Mouse (Mus musculus): ENCODE data around the gene Gch1.

Gch1 gene

DNA sequence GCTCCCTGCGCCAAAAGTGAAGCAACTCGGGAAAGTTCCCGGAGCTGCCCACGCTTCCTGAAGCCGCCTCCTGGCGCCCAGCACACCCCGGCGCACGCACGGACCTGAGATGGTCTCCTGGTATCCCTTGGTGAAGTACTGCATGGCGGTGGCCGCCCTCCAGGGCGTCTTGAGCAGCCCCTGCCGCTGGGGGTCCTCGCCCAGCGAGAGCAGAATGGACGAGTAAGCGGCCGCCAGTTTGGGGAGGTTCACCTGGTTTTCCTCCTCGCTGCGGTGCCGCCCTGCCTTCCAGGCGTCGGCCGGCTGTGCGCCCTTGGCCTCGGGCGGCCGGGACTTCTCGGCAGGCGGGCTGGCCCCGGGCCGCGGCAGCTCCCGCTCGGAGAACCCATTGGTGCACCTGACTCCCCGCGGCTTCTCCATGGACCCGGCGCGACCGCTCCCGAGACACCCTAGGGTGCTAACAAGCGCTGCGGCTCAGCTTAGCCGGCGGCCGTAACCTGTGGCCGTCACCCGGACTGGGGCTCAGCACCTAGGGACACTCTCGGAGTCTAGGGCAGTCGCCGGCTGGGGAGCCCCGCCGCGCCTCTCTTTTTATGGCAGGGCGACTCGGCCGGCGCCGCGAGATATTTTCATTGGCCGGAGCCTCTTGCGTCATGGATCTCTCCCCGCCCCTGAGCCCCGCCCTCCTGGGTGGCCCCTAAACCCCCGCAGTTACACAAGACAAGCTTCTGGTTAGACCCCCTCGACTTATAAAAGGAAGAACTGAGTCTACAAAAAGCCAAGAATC is at the start of gene Gch1:
Gch1 (minus strand) TSS at position 566 of the 787 bp plus-strand sequence.
- peak; percentile 89 for DNase-seq

DNA sequence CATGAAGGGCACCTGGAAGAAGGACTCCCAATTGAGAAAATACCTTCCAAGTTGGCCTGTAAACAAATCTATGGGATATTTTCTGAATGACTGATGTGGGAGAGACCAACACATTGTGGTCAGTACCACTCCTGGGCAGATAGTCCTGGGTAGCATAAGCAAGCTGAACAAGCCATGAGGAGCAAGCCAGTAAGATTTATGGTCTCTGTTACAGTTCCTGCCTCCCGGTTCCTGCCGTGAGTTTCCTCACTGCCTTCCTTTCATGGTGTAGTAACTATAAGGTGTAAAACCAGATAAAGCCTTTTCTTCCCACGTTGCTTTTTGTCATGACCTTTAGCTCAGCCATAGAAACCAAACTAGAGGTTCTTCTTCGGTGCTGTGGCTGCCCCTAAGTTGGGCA is 48.1 kb upstream of the Gch1 start:
- DNase-seq, result no peak

DNA sequence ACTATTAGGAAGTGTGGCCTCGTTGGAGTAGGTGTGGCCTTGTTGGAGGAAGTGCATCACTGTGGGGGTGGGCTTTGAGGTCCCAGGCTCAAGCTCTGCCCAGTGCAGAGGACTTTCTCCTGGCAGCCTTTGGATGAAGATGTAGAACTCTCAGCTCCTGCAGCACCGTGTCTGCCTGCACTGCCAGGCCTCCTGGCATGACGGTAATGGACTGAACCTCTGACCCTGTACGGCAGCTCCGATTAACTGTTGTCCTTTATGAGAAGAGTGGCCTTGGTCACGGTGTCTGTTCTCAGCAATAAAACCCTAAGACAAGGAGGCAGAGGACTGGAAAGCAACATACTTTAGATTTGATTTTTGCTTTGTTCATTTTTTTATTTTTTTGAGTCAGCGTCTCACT is 47.3 kb upstream of the Gch1 start:
- no peak for DNase-seq

DNA sequence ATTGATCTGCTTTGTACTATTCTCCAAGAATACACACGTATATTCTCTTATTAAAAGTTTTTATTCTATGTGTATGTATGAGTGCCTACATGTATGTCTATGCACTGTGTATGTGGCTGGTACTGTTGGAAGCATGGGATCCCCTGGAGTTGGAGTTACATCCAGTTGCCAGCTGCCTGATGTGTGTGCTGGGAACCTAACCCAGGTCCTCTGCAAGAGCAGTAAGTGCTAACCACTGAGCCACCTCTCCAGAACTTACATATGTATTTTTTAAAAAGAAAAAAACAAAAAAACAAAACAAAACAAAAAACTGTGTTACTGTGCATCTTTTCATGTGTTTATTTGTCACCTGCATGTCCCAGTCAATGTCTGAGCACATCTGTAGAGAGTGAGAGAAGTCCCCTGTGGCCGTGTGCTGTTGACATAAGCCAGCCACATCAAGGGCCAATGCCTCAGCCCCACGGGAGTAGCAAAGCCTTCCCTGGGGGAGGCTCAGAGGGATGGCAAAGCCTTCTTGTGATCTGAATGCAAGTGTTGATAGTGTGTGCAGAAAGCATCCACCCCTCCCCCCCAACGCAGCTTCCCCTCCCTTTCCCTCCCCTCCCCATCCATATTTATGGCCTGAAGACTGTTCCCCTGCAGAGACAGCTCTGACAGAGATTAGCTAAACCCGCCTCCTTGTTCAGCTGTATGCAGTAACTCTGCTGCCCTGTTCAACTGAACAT is 45.5 kb upstream of the Gch1 start:
- DNase-seq, result no peak

DNA sequence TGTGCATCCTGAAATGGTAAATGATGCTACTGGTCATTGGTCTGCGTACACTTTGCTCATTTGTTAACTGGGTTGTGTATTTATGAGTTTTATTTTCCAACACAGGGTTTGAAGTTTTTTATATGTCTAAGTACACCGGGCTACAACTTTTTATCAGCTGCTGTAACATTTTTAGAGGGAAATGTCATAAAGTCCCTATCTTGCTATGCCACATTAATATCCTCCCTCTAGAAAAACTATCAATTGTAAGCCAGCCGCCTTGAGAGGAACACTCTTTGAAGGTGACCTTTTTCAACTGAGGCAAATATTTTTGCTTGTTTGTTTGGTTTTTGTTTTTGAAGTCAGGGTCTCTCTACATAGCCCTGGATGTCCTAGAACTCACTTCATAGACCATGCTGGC is 44.8 kb upstream of the Gch1 start:
- no peak for DNase-seq

DNA sequence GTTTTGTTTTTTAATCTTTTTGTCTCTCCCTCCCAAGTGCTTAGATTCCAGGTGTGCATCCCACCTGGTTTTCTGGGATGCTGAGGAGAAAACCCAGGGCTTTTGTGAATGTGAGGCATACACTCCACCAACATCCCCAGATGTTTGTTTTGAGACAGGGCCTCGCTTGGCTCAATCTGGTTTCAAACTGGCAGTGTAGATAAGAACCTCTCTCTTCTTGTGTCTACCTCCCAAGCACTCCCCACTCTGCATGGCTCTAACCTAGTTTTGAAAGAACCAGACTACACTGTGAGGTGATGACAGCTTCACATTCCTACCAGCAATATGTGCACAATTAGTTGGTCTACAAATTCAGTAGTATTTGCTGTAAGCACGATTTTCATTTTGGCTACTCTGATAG is 44.4 kb upstream of the Gch1 start:
- DNase-seq, result no peak

DNA sequence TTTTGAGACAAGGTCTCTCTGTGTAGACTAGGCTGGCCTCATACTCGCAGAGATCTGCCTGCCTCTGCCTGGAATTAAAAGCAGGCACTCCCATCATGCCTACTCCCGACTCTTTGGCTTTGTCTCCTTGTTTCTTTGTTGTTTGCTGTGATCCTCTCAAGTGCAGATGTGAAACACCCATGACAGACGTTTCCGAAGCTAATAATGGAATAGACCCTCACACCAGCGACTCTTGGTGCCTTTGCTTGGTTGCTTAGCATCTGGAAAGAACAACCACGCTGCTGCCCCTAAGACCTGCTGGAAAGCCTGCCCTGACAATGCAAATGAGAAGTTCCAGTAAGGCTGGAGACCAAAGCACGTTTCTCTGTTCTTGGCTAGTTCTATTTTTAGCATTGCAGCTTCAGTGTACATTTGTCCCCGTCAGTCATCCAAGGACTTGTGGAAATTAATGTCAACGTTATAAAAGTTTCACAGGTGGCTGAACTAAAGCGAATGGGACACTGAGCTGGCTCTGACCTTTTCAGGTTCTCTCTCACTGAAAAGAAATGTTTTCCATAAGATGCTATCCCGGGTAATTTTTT is 40.7 kb upstream of the Gch1 start:
- no peak for DNase-seq

DNA sequence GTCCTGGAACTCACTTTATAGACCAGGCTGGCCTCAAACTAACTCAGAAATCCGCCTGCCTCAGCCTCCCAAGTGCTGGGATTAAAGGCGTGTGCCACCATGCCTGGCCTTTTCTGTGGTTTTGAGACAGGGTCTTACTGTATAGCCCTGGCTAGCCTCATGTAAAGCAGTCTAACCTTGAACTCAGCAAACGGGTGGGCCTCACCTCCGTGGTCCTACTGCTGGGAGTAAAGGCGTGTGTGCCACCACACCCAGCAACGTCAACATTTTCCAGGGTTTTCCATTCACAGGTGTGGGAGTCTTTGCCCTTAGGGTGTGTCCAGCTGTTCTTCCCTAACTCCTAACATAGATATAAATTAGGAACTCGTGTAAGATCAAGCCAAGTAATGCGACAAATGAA is 36.7 kb upstream of the Gch1 start:
- no peak for DNase-seq

DNA sequence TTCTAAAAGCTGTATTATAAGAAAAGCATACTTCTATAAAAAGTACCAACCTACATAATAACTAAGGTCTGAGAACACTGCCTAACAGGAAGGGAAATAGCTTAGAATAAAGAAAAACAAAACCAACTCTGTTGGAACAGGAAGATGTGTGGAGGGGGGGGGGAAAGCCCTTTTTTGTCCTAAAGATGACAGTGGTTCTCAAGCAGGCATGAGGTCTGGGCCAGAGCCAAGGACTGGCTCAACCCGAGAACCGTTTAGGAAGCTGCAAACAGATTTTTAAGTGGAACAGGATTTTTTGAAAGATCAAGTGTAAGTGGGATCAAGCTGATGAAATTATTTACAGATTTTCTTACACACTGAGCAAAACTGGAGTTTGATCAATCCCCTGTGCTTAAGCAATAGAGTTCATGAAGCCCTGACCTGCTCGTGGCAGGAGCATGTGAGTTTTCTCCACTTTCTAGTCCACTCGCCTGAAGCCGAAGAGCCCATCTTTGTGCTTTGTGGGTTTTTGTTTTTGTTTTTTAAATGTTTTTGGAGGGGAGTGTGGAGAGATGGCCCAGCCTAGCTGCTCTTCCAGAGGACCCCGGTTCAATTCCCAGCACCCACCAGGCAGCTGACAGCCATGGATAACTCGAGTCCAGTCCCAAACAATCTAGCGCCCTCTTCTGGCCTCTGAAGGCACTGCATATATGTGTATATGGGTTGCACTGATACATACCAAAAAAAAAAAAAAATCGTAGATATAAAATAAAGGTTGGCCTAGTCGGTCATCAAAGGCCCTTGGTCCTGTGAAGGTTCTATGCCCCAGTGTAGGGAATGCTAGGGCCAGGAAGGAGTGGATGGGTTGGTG is 35.5 kb upstream of the Gch1 start:
- peak; percentile 31 for DNase-seq

DNA sequence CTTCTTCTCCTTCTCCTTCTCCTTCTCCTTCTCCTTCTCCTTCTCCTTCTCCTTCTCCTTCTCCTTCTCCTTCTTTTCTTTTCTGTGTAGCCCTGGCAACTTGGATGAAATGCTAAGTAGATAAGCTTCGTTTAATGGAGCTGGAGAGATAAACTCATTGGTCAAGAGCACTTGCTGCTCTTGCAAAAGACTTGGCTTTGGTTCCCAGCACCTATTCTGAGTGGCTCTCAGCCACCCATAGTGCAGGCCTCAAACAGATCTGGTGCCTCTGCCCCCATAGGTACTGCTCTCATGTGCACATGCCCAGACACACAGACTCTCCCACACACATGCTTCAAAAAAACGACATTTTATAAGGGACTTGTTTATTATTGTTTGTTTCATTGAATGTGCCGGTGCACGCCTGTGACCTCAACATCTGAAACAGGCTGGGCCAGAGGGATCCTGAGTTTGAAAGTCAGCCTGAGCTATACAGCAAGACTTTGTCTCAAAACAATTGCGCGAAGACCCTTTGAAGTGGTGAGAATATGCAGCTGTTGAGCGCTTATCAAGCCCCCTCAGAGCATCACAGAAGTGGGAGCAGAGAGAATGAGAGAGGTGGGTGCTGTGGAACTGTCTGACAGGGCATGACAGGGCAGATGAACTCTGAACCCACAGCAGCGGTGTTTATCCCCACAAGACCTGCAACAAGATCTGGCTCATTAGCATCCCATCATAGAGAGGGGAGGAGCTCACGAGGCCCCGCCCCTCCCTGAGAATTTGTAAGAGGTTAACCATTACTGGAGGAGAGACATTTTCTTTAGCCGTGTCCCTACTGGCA is 33.6 kb upstream of the Gch1 start:
- peak; percentile 44 for DNase-seq

DNA sequence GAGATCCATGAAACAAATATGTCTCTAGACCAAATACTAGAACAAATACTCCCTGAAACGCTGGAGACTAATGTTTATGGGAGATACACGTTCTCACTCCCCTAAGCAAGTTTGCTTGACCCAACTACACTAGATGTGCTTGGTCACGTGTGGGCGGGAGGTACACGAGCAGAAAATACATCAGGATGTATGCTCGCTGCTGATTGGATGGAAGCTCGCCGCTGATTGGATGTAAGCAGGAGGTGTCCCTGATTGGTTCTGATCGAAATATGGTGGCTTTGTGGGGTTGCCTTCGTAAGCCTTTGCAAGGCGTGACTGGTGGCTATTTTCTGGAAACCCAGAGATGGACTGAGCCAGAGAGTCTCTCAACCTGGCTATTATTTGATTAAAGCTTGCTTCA is 32.4 kb upstream of the Gch1 start:
- no peak for DNase-seq

DNA sequence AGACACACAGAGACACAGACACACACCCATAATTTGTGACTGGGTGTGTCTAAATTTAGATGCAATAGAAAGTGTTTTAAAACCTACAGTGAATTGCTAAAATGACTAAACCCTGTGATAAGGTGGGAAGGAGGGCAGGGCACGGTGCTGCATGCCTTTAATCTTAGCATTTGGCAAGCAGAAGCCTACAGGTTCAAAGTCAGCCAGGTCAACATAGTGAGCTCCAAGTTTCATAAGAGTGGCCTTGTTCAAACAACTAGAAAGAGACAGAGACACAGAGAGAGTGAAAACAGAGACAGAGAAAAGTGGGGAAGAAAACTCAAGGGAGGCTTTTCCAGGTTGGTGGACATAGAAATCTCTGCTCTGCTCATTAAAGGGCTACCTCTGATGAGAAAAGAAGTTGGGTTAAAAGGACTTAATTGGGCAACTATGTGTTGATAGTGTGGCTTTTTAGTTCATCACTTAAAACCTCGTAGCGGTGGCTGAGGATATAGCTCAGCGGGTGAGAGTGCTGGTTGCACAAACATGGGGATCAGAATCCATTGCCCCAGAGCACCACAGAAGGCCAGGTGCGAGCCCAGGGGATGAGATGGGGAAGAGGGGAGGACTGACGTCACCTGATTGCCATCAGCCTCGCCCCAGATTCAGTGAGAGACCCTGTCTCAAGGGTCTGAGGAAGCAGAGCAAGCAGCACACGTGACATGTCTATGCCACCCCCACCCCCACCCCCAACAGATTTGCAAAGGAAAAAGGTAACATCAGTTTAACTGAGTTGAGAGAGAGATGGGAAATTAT is 31.2 kb upstream of the Gch1 start:
- no peak for DNase-seq

DNA sequence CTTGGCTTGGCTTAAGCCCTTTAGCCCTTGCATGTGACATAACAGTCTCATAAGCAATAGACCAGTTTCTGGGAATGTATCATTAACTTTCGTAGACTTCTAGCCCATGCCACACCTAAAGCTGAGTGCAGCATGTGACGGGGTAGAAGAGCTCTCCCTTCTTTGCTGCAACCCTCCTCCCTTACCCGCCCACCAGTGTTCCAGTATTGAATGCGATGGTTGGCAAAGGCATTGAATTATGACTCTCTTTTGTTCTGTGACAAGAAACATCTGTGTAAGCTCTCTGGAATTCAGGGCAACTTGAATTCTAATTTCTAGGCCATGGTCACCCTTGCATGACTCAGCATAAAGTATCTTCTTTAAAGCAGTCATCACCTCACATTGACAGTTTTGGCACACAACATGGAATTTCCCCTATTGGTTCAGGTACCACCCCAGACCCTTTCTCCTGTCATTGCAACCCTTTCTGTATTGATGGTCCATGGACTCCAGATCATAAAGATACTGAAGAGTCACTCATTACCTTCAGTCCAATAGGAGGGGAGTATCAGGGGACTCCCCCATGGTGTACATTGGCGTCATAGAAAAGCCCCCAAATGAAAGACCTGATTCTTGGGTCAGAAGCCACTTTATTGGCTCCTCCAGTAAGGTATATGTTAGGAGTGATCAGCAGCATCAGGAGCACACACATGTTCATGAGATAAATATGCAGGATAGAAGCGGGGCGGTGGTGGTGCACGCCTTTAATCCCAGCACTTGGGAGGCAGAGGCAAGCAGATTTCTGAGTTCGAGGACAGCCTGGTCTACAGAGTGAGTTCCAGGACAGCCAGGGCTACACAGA is 29.8 kb upstream of the Gch1 start:
- no peak for DNase-seq

DNA sequence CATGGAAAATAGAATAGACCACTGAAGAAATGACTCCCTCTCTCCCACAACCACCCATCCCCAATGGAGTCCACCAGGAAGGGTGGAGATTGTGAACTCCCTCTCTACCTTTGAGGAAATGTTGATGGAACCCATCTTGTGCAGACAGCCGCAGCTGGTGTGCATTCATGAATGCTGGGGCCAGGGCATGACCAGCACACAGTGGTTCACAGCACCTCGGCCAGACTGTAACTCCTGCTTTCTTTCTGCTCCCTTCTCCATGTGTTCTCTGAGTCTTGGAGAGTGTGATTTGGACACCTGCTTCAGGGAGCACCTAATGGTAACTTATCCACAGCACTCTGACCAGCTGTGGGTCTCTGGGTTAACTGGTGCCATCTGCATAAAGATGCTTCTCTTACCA is 27.3 kb upstream of the Gch1 start:
- no peak for DNase-seq

DNA sequence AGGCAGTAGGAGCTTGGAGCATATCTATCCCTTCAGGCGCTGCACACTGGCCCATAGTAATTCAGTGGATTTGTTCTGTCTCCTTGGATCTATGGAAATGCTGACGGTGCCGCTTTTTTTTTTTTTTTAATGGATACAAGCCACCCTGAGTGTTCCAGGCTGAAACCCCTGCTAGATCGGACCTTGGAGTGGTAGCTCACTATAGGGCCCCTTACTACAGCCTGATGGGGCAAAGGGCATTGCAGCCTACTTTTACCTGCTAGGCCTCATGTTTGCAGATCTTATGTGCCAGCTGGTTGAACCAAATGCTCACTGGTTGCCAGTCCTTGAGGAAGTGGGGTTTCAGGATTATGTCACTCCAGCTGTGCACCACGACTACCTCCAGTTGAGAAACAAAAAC is 25.2 kb upstream of the Gch1 start:
- DNase-seq, result no peak

DNA sequence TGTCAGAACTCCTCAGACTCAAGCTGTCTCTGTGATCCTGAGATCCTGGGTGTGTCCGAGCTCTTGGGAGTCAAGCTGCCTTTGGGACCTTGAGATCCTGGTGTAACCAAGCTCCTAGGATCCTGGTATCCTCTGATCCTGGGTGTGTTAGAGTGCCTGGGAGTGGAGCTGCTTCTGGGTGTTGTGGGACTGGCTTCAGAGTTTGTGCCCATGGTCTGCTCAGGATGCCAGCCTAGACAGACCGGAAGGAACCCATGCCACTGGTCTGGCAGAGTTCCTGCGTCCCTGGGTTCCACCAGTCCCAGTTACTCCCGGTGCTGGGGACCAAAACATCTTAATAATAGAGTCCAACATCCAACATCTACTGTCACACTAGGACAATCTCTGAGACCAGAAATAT is 24.1 kb upstream of the Gch1 start:
- no peak for DNase-seq

DNA sequence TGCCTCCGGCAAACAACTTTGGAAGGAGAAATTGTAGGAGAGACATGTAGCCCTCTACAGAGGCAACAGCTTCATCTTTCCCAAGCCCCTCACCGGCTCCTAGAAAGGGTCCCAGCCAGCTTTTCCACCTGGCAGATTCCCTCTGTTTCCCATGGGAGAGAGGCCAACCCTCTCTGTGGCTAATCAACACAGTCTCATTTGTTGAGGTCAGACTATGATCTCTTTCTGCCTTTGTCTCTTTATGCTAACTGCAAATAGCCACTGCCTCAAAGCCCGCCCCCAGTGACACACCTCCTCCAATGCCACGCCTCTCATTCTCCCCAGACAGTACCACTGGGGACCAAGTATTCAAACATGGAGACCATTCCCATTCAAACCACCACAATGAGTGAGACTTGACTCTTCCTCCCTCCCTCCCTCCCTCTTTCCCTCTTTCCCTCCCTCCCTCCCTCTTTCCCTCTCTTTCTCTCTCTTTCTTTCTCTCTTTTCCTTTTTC is 20.5 kb upstream of the Gch1 start:
- no peak for DNase-seq

DNA sequence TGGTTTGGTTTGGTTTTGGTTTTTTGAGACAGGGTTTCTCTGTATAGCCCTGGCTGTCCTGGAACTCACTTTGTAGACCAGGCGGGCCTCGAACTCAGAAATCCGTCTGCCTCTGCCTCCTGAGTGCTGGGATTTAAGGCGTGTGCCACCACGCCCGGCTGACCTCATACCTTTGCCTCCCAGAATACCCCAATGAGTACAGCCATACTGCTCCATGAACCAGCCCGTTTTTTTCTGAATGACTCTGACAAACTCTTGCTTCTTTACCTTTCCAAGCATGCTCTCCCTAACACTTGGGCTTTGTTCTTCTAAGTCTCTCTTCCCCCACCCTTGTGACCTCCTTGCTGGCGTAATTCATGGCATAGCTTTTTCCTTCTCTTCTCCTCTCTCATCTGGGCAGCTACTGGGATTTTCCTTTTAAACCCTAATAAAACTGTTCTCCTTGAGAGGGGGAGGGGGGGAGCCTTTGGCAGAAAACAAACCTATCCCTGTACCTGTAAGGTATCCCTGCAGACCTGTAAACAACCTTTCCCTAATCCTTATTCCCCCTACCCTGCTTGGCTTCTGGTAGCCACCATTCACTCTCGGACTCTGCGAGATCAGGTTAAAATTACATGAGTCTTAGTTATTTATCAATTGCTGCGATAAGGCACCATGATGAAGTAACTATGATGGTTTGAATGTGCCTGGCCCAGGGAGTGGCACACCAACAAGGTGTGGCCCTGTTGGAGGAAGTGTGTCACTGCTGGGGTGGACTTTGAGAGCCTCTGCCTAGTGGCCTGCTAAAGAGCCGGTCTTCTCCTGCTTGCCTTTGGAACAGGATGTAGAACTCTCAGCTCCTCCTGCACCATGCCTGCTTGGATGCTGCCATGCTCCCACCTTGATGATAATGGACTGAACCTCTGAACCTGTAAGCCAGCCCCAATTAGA is 19.6 kb upstream of the Gch1 start:
- no peak for DNase-seq

DNA sequence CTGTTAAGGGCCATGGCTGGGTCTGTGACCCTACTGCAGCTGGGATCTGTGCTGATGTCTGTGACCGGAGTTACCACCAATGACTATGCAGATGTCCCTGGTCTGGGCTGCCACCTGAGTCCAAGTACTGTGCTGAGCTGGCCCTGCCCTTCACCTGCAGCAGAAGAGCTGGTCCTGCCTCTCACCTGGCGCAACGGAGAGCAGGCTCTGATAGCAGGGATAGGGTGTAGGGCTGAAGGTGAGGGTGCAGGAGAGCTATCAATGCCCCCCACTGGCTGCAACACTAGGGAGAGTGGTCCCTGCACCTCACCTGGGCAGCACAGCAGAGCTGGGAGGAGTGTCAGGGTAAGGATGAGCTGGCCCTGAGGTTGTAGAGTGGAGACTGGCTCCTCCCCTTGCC is 17.4 kb upstream of the Gch1 start:
- DNase-seq, result no peak

Measured in lung, postnatal 36 days (tissue).